Mouse (Mus musculus): ENCODE results near the gene Lrrc29. TPM values are rescaled to one million over a fixed set of nuclear protein-coding genes. Genes with fewer than 3 reads are reported as not detected.

The Lrrc29 gene
- total RNA-seq, 2 experiments from 2014 or later, result 0.59 to 0.60 TPM

- peak; percentile 46 to 73 for DNase-seq
Observed at GRCm38 (mm10) chr8:105345061-105345975, 19.2 kb upstream of the Lrrc29 start.

- DNase-seq, result no peak
Observed at GRCm38 (mm10) chr8:105343791-105344574, 17.9 kb upstream of the Lrrc29 start.

GRCm38 (mm10) chr8:105342768-105343167 is 16.7 kb upstream of the Lrrc29 start:
- DNase-seq, result no peak

GRCm38 (mm10) chr8:105341399-105341798 is 15.3 kb upstream of the Lrrc29 start:
- DNase-seq, result no peak

GRCm38 (mm10) chr8:105339886-105340635 is 14.0 kb upstream of the Lrrc29 start:
- peak; percentile 44 to 58 for DNase-seq

- DNase-seq, result no peak
Observed at GRCm38 (mm10) chr8:105338992-105339391, 12.9 kb upstream of the Lrrc29 start.

- DNase-seq, result no peak
Observed at GRCm38 (mm10) chr8:105336373-105337130, 10.5 kb upstream of the Lrrc29 start.

GRCm38 (mm10) chr8:105332523-105332922 is 6.4 kb upstream of the Lrrc29 start:
- DNase-seq, result no peak

GRCm38 (mm10) chr8:105331931-105332330 is 5.9 kb upstream of the Lrrc29 start:
- DNase-seq, result no peak

GRCm38 (mm10) chr8:105331469-105331868 is 5.4 kb upstream of the Lrrc29 start:
- DNase-seq, result no peak

GRCm38 (mm10) chr8:105330325-105330724 is 4.2 kb upstream of the Lrrc29 start:
- DNase-seq, result no peak

GRCm38 (mm10) chr8:105326968-105327367 is 890 bp upstream of the Lrrc29 start:
- no peak for DNase-seq

GRCm38 (mm10) chr8:105325641-105326093 is 411 bp downstream of the Lrrc29 start:
- no peak for DNase-seq

GRCm38 (mm10) chr8:105323183-105323582 is 2.9 kb downstream of the Lrrc29 start:
- no peak for DNase-seq

GRCm38 (mm10) chr8:105318662-105319190 is 7.4 kb downstream of the Lrrc29 start:
- no peak for DNase-seq

- peak in 1 of 2 experiments; percentile 36 for DNase-seq
Observed at GRCm38 (mm10) chr8:105317941-105318340, 8.1 kb downstream of the Lrrc29 start.

GRCm38 (mm10) chr8:105315073-105315769 is 10.9 kb downstream of the Lrrc29 start:
- DNase-seq, result no peak

GRCm38 (mm10) chr8:105313622-105314402 is 12.3 kb downstream of the Lrrc29 start:
- no peak for DNase-seq

GRCm38 (mm10) chr8:105312891-105313481 is 13.1 kb downstream of the Lrrc29 start:
- peak in 1 of 2 experiments; percentile 69 for DNase-seq
